Mouse (Mus musculus) ES-Bruce4 (cell line): ENCODE results near the gene Pdap1. TPM values are rescaled to one million over a fixed set of nuclear protein-coding genes. Genes with fewer than 3 reads are reported as not detected.
"Not testable (repeated sequence)": the region's sequence is repeated elsewhere in the genome, so short reads cannot be mapped to it uniquely, and the experiment has no call there.

ENCODE experiments used
- H3K27ac ChIP-seq: 2 replicates; pipeline ENCODE4 v1.5.1; 2012; ENCODE audit warnings: low read length, inconsistent platforms; ENCODE audit not compliant: insufficient read depth
- H3K27me3 ChIP-seq: 2 replicates; pipeline ENCODE4 v1.6.1; 2012; ENCODE audit warnings: mild to moderate bottlenecking, low read length, inconsistent platforms; ENCODE audit not compliant: control insufficient read depth, poor library complexity, insufficient read depth, severe bottlenecking
- H3K36me3 ChIP-seq: 2 replicates; pipeline ENCODE4 v1.6.1; 2012; ENCODE audit warnings: inconsistent platforms, mild to moderate bottlenecking, low read length, moderate library complexity; ENCODE audit not compliant: control insufficient read depth, poor library complexity, insufficient read depth, severe bottlenecking
- H3K4me1 ChIP-seq: one replicate; pipeline ENCODE4 v1.8.1; 2011; ENCODE audit warnings: low read length; ENCODE audit not compliant: control insufficient read depth, insufficient read depth
- H3K4me3 ChIP-seq: 2 replicates; pipeline ENCODE4 v1.5.1; 2011; ENCODE audit warnings: low read depth, mild to moderate bottlenecking, low read length
- H3K9ac ChIP-seq: 2 replicates; pipeline ENCODE4 v1.6.1; 2012; ENCODE audit warnings: low read depth, mild to moderate bottlenecking, inconsistent platforms; ENCODE audit not compliant: poor library complexity, severe bottlenecking
- H3K9me3 ChIP-seq: replicated peaks from 2 replicates; pipeline ENCODE4 v1.6.1; 2012; ENCODE audit warnings: mild to moderate bottlenecking, low read length, inconsistent platforms; ENCODE audit not compliant: control insufficient read depth, poor library complexity, insufficient read depth, severe bottlenecking
- CTCF ChIP-seq: IDR thresholded peaks from one replicate; pipeline ENCODE4 v1.8.1; 2011; ENCODE audit warnings: low read depth, low read length
- EP300 ChIP-seq: IDR thresholded peaks from 2 replicates; pipeline ENCODE4 v1.6.1; 2011; ENCODE audit warnings: low read depth, low read length; ENCODE audit not compliant: insufficient read depth
- POLR2A ChIP-seq: IDR thresholded peaks from one replicate; pipeline ENCODE4 v1.8.1; 2011; ENCODE audit warnings: low read length; ENCODE audit not compliant: insufficient read depth
- polyA plus RNA-seq: library from polyadenylated mRNA; stranded (reverse); fragments of >200 nt; gene quantifications from 2 replicates; pipeline ENCODE4 v1.2.4, GENCODE M21; 2011; ENCODE audit warnings: low read depth; ENCODE audit not compliant: missing spikeins, insufficient read depth, insufficient read length

Gene Pdap1
- polyA plus RNA-seq, 1 experiment = 229 TPM

DNA sequence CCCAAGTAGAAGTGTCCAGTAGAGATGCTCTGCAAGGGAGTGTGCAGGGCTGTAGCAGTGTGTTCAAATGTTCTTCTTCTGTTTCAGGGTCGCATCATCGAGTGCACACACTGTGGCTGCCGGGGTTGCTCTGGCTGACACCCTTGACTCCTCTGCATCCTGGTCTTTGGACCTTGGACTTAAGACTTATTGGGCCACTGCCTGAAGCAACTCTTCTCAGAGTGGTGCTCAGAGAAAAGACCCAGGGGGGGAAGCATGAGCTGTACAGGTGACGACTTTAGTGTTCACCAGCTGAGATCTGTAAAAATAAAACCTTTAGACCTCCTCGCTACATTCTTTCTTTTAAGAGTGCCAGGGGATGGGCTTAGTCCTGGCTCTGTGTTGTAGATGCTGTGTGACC, 7.7 kb upstream of the Pdap1 start:
- TF ChIP-seq POLR2A (no peak), EP300 (no peak), CTCF (no peak)
- Histone ChIP-seq H3K4me3 (no peak overlapping the region), H3K4me1 (no peaks in the 10 kb centered on the region), H3K9ac (no peak overlapping the region), H3K27ac (no peak overlapping the region), H3K27me3 (no peaks in the 10 kb centered on the region), H3K36me3 (peaks cover 51% of the 10 kb centered on the region), H3K9me3 (no peaks in the 10 kb centered on the region)

DNA sequence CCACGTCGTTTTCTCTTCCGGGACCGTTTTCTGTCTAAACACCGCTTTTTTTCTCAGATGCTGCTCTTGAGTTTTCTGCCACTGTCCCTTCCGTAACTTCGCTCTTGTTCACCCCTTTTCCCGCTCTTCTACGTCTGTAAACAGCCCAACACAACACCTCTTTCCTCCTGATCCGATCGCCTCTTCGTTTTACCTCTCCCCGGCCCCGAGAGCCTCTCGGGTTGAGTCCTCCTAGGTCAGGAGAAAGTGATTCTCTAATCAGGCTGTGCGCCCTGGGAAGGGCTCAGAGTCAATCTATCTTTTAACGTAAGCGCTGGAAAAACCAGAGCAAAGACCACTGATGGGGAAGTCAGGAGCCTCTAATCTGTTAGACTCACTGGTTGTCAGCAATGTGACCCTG, 573 bp upstream of the Pdap1 start:
- Histone ChIP-seq H3K4me3 (peak overlapping the region; percentile 92), H3K27ac (no peak overlapping the region; the same call in 1 of the 2 replicates), H3K9ac (peak overlapping the region; percentile 94), H3K4me1 (no peaks in the 10 kb centered on the region), H3K36me3 (peaks cover 41% of the 10 kb centered on the region), H3K9me3 (no peaks in the 10 kb centered on the region), H3K27me3 (no peaks in the 10 kb centered on the region)
- TF ChIP-seq CTCF = no peak
- no peak for TF ChIP-seq POLR2A
- no peak for TF ChIP-seq EP300

DNA sequence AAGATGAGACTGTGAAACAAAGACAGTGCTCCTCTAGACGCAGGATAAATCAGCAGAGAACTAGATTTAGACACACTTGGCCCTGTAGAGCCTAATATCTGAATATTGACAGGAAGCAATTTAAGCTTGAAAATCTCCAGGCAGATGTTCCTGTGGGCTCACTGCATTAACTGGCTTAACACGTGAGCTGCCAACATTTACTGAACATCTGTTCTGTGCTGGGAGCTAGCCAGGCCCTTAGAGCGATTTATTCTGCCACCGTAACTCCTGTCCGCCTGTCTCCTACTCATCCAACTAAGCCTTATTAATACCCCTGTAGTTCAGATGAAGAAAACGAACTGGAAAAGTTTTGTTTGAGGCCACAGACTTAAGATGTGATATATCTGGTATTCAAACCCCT, 1.2 kb downstream of the Pdap1 start:
- Histone ChIP-seq H3K4me1 (no peaks in the 10 kb centered on the region), H3K9me3 (no peaks in the 10 kb centered on the region), H3K27ac (no peak overlapping the region), H3K36me3 (peaks cover 41% of the 10 kb centered on the region), H3K27me3 (no peaks in the 10 kb centered on the region), H3K4me3 (peak overlapping the region; percentile 99), H3K9ac (peak overlapping the region; percentile 94)
- TF ChIP-seq POLR2A (no peak), CTCF (no peak), EP300 (no peak)

DNA sequence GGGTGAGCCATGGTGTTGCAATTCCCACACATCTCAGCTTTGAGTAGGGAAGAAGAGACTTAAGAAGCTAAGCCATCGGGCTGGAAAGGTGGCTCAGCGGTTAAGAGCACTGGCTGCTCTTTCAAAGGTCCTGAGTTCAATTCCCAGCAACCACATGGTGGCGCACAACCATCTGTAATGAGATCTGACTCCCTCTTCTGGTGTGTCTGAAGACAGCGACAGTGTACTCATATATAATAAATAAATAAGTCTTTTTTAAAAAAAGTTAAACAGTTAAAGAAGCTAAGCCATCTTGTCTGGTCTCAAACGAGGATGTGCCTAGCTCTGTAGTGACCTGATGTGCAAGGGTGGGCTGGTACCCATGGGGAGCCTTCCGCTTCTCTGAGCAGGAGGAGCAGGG, 6.8 kb downstream of the Pdap1 start:
- H3K9me3 ChIP-seq, H3K27ac ChIP-seq, H3K27me3 ChIP-seq, H3K4me3 ChIP-seq, H3K9ac ChIP-seq, H3K4me1 ChIP-seq: not testable (repeated sequence)
- TF ChIP-seq CTCF = peak; percentile 10
- H3K36me3 ChIP-seq = peaks cover 65% of the 10 kb centered on the region

DNA sequence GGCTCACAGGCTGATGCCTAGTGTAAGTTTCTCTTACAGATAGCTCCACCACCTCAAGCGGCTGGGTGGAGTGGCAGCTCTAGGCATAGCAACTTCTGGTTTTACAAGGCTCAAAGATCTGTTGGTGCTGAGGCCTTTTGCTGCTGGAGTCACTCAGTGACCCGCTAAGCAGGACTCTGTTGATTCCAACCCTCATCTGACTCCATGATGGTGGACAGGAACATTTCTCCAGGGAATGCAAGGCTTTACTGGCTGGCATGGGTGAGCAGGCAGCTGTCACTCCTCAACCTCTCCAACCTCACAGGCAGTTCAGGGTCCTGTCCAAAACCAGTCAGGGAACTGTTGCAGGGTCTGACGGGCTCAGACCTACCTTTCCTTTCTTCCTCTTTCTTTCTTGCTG, 9.0 kb downstream of the Pdap1 start:
- H3K27ac ChIP-seq = no peak overlapping the region
- TF ChIP-seq CTCF (no peak), POLR2A (no peak), EP300 (no peak)
- no peak overlapping the region for H3K4me3 ChIP-seq
- H3K9ac ChIP-seq = no peak overlapping the region
- H3K9me3 ChIP-seq = no peaks in the 10 kb centered on the region
- peaks cover 74% of the 10 kb centered on the region for H3K36me3 ChIP-seq
- no peaks in the 10 kb centered on the region for H3K27me3 ChIP-seq
- no peaks in the 10 kb centered on the region for H3K4me1 ChIP-seq

DNA sequence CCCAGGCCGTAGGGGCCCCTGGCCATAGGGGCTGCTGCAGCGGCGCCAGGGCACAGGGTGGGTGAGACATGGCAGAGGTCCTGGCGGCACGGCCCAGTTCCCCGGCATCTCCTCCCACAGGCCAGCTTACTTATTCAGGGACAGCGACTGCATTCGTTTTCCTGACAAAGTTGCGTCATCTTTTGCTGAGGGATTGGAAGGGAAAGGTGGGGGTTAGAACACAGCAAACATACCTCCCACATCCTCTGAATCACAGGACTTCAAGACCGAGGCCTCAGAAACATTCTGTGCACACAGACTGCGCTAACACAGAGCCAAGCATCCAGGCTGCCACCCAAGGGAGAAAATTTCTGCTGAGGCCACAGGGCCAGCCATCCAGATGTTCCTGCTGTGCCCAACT, 9.8 kb downstream of the Pdap1 start:
- Histone ChIP-seq H3K27ac (no peak overlapping the region), H3K27me3 (no peaks in the 10 kb centered on the region), H3K4me3 (no peak overlapping the region), H3K9ac (no peak overlapping the region), H3K9me3 (no peaks in the 10 kb centered on the region), H3K36me3 (peaks cover 72% of the 10 kb centered on the region), H3K4me1 (no peaks in the 10 kb centered on the region)
- TF ChIP-seq POLR2A (no peak), EP300 (no peak), CTCF (no peak)

DNA sequence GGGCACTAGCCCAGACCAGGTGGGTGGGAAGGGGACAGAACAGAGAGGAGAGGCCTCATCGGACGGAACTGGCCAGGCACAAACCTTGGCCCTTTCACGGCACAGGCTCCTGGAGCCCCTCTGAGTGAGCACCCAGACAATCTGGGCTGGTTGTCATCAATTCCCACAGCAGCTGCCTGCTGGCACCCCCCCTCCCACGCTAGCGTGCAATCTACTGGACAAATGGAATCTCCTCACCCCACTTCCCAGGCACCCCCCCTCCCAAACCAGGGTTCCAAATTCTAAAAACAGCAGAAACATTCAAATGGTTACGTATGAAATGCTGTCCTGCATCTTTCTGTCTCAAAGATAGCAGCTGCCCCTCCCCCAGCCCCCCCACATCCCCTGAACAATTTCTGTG, 10.3 kb downstream of the Pdap1 start:
- not testable (repeated sequence) for H3K9ac ChIP-seq, H3K27me3 ChIP-seq, H3K4me3 ChIP-seq, H3K4me1 ChIP-seq, H3K27ac ChIP-seq, H3K9me3 ChIP-seq
- H3K36me3 ChIP-seq = peaks cover 72% of the 10 kb centered on the region
